In the genomic region with DNA sequence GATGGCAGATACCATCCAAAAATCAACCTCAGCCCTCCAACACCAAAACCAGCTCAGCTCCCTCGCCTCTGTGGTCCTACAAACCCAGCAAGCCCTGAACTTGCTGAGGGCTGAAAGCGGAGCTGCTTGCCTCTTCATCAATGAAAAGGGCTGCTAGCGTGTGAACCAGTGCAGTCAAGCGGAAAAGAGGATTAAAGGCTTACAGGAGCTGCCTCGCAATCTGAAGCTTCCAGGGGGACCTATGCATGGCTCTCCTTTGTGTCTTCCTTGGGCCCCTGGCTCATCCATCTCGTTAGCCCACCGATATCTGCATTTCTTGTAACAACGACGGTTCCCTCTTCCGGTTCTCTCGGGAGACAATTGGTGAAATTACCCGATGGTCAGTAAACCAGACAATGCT, we compare ENCODE assay signal across 9 mouse cellular contexts.
DNase-seq lines count a peak whose midpoint lies in the region; ATAC-seq and TF ChIP-seq lines count a peak whose summit lies in the region.
"Had no signal": no experiment of that assay in that cellular context is flagged by ENCODE, and none has a peak within 500 bp of the region (broad histone marks: within the 10 kb centered on the region; RNA-seq: fewer than 3 reads in every experiment).

No protein-coding gene starts in this region.

- H3K36me3 ChIP-seq in heart, embryonic 14.5 days (ENCODE audit: control insufficient read depth, insufficient read depth, low read length): no peaks in the 10 kb centered on the region
- H3K36me3 ChIP-seq in forebrain, embryonic 15.5 days: no peaks in the 10 kb centered on the region
- H3K36me3 ChIP-seq in midbrain, embryonic 15.5 days (replicated peaks): no peaks in the 10 kb centered on the region

- H3K4me1 ChIP-seq in heart, embryonic 14.5 days (ENCODE audit: control insufficient read depth in 2 of 2, insufficient read depth in 2 of 2, low read length in 2 of 2): peaks cover 4 to 6% of the 10 kb centered on the region in 2 experiments; a peak in 1 of 4 replicates
- H3K4me1 ChIP-seq in forebrain, embryonic 15.5 days: peaks cover 20% of the 10 kb centered on the region
- H3K4me1 ChIP-seq in midbrain, embryonic 15.5 days: peaks cover 16% of the 10 kb centered on the region

- intact Hi-C loops in gastrocnemius, postnatal 14 days (cut with DNase I; ENCODE audit: low total_unique reads): no loop called here
- intact Hi-C loops in left cerebral cortex, postnatal 14 days (cut with DNase I): no loop called here

- TF ChIP-seq CTCF in layer of hippocampus, adult 2 months (conservative IDR thresholded peaks at IDR 0.05): no peak

- H3K27me3 ChIP-seq in heart, embryonic 14.5 days (ENCODE audit: control insufficient read depth, insufficient read depth, low read length): no peaks in the 10 kb centered on the region
- H3K27me3 ChIP-seq in forebrain, embryonic 15.5 days: no peaks in the 10 kb centered on the region
- 0 out of 2 replicates have a peak, but pooled peaks cover 3% of the 10 kb centered on the region for H3K27me3 ChIP-seq in midbrain, embryonic 15.5 days (replicated peaks)

- H3K4me3 ChIP-seq in heart, embryonic 14.5 days (ENCODE audit: control insufficient read depth in 1 of 2, insufficient read depth in 1 of 2, low read depth in 1 of 2, low read length in 2 of 2): peak overlapping the region; percentile 9 to 18; a peak in 3 of 4 replicates
- peak overlapping the region; percentile 13; the same call in 1 of the 2 replicates for H3K4me3 ChIP-seq in forebrain, embryonic 15.5 days
- no peak overlapping the region; the same call in 1 of the 2 replicates for H3K4me3 ChIP-seq in midbrain, embryonic 15.5 days
- no peak overlapping the region for H3K4me3 ChIP-seq in layer of hippocampus, adult 2 months

- no peak overlapping the region for H3K27ac ChIP-seq in heart, embryonic 14.5 days (replicated peaks in 1 of 2; ENCODE audit: control insufficient read depth in 1 of 2, insufficient read depth in 1 of 2, low read depth in 2 of 2, low read length in 2 of 2)
- H3K27ac ChIP-seq in forebrain, embryonic 15.5 days (replicated peaks): no peak overlapping the region
- H3K27ac ChIP-seq in midbrain, embryonic 15.5 days: no peak overlapping the region
- H3K27ac ChIP-seq in layer of hippocampus, adult 2 months: no peak overlapping the region

- H3K9ac ChIP-seq in heart, embryonic 14.5 days (ENCODE audit: low read length): peak overlapping the region; percentile 16; the same call in 1 of the 2 replicates
- H3K9ac ChIP-seq in forebrain, embryonic 15.5 days (replicated peaks): no peak overlapping the region
- H3K9ac ChIP-seq in midbrain, embryonic 15.5 days: no peak overlapping the region

- 8% methylated on average over 12 of the region's 12 CpGs for WGBS in heart, embryonic 14.5 days
- WGBS in forebrain, embryonic 15.5 days: 1% methylated on average over 12 of the region's 12 CpGs
- 3% methylated on average over 12 of the region's 12 CpGs for WGBS in midbrain, embryonic 15.5 days

- no peaks in the 10 kb centered on the region for H3K9me3 ChIP-seq in heart, embryonic 14.5 days (ENCODE audit: control insufficient read depth, low read length)
- no peaks in the 10 kb centered on the region for H3K9me3 ChIP-seq in forebrain, embryonic 15.5 days
- no peaks in the 10 kb centered on the region for H3K9me3 ChIP-seq in midbrain, embryonic 15.5 days

- DNase-seq in heart, postnatal 4 days: no peak
- DNase-seq in ZHBTc4 (ENCODE audit: low read depth, low spot score): peak; percentile 35
- DNase-seq in gastrocnemius, postnatal 14 days: no peak
- no peak for DNase-seq in layer of hippocampus, adult 2 months (ENCODE audit: low spot score in 2 of 2)
- DNase-seq in left cerebral cortex, postnatal 14 days (ENCODE audit: low spot score in 2 of 2): no peak
- DNase-seq: kidney, adult 11 months had no signal

- H3K4me2 ChIP-seq in heart, embryonic 14.5 days (ENCODE audit: low read length): peak overlapping the region; percentile 55
- peak overlapping the region; percentile 40 for H3K4me2 ChIP-seq in forebrain, embryonic 15.5 days (replicated peaks)
- peak overlapping the region; percentile 36 for H3K4me2 ChIP-seq in midbrain, embryonic 15.5 days

- no peak for ATAC-seq in heart, embryonic 14.5 days (ENCODE audit: insufficient number of reproducible peaks, insufficient read depth, low FRiP score, low read depth)
- peak; percentile 78 for ATAC-seq in forebrain, embryonic 15.5 days (replicated peaks)
- ATAC-seq in midbrain, embryonic 15.5 days (replicated peaks): peak; percentile 81

Comparison
In these comparisons a context has a peak if more than half of its experiments do, and no peak if none do; other contexts are left out.
1. H3K4me3 ChIP-seq: peak in heart, embryonic 14.5 days (2 of 2) and forebrain, embryonic 15.5 days (single experiment); none in midbrain, embryonic 15.5 days (single experiment) and layer of hippocampus, adult 2 months (single experiment).
2. Peak in every context shown above with its lines, with median percentiles within 50 percentile points of each other: H3K4me2 ChIP-seq.